Mouse (Mus musculus) ovary, adult 18-20 months (tissue): ENCODE measurements around the gene Orm1.
A peak's percentile ranks its signal among the peaks of the same experiment; 100 is the strongest.
"Not testable (repeated sequence)": the region's sequence is repeated elsewhere in the genome, so short reads cannot be mapped to it uniquely, and the experiment has no call there.

Experiments used
- DNase-seq: peaks from one replicate; pipeline ENCODE4 v3.0.0; 2022; ENCODE audit warnings: low spot score, mixed read lengths

The Orm1 gene

GRCm38 (mm10) chr4:63344295-63344694, at the start of gene Orm1:
Gene Orm1, plus strand, starts transcription at chr4:63344560.
- DNase-seq = no peak

- no peak for DNase-seq
Measured at GRCm38 (mm10) chr4:63295641-63296040, 48.7 kb upstream of the Orm1 start.

GRCm38 (mm10) chr4:63296263-63296662, 48.1 kb upstream of the Orm1 start:
- DNase-seq = no peak

GRCm38 (mm10) chr4:63296876-63297275, 47.5 kb upstream of the Orm1 start:
- DNase-seq = no peak

- DNase-seq = no peak
Measured at GRCm38 (mm10) chr4:63298191-63298590, 46.2 kb upstream of the Orm1 start.

GRCm38 (mm10) chr4:63302641-63303040, 41.7 kb upstream of the Orm1 start:
- no peak for DNase-seq

GRCm38 (mm10) chr4:63307175-63308062, 36.9 kb upstream of the Orm1 start:
- DNase-seq = peak; percentile 63

GRCm38 (mm10) chr4:63308316-63308715, 36.0 kb upstream of the Orm1 start:
- no peak for DNase-seq

GRCm38 (mm10) chr4:63310247-63310855, 34.0 kb upstream of the Orm1 start:
- no peak for DNase-seq

GRCm38 (mm10) chr4:63311426-63311825, 32.9 kb upstream of the Orm1 start:
- no peak for DNase-seq

GRCm38 (mm10) chr4:63314063-63314462, 30.3 kb upstream of the Orm1 start:
- DNase-seq = no peak

- DNase-seq = peak; percentile 70
Measured at GRCm38 (mm10) chr4:63316076-63316746, 28.1 kb upstream of the Orm1 start.

GRCm38 (mm10) chr4:63319566-63319965, 24.8 kb upstream of the Orm1 start:
- not testable (repeated sequence) for DNase-seq

- DNase-seq = no peak
Measured at GRCm38 (mm10) chr4:63323275-63323815, 21.0 kb upstream of the Orm1 start.

GRCm38 (mm10) chr4:63333403-63333802, 11.0 kb upstream of the Orm1 start:
- DNase-seq = no peak

- no peak for DNase-seq
Measured at GRCm38 (mm10) chr4:63338414-63339076, 5.8 kb upstream of the Orm1 start.

- no peak for DNase-seq
Measured at GRCm38 (mm10) chr4:63342491-63342890, 1.9 kb upstream of the Orm1 start.

- no peak for DNase-seq
Measured at GRCm38 (mm10) chr4:63343608-63344007, 752 bp upstream of the Orm1 start.

- no peak for DNase-seq
Measured at GRCm38 (mm10) chr4:63345261-63345660, 901 bp downstream of the Orm1 start.

GRCm38 (mm10) chr4:63346659-63347058, 2.3 kb downstream of the Orm1 start:
- no peak for DNase-seq

- DNase-seq = no peak
Measured at GRCm38 (mm10) chr4:63348524-63348923, 4.2 kb downstream of the Orm1 start.
